Mouse (Mus musculus): ENCODE measurements around the gene Ptchd1. TPM values are rescaled to one million over a fixed set of nuclear protein-coding genes. Genes with fewer than 3 reads are reported as not detected.

Ptchd1 gene
- total RNA-seq (2017): not detected in 2 replicates

DNA sequence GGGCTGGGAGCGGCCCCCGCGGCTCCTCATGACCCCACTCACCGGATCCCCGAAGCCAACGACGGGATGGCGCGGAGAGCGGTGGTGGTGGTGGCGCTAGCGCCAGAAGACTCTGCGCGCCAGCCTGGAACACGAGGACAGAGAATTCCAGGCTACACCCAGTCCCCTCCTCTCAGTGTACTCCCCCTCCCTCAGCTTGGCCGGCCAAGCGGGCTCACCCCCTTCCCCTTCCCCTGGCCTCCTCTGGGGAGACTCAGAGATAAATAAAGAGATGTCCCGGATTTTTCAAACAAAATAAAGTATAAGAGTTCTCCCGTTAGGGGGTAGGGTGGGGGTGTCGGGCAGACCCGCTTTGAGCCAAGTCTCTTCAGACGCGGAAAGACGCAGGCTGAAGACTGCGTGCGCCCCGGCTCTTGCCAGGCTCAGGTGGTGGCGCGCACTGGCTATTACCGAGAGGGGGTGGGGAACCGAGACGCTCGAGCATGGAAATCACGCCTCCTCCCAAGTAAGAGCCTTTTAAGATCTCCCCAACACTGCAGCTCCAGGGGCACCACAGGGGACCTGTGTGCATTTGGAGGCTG lies at the start of gene Ptchd1:
Gene Ptchd1 (minus strand): TSS at position 114 of the 581 bp plus-strand sequence.
- 0 out of 4 replicates have a peak, but pooled peaks of 1 of the 2 experiments have one; percentile 8 for ATAC-seq (replicated peaks in 1 of 2; ENCODE audit: insufficient read depth in 1 of 2, low FRiP score in 2 of 2, low TSS enrichment in 1 of 2, low read depth in 1 of 2, poor library complexity in 2 of 2, severe bottlenecking in 2 of 2)

DNA sequence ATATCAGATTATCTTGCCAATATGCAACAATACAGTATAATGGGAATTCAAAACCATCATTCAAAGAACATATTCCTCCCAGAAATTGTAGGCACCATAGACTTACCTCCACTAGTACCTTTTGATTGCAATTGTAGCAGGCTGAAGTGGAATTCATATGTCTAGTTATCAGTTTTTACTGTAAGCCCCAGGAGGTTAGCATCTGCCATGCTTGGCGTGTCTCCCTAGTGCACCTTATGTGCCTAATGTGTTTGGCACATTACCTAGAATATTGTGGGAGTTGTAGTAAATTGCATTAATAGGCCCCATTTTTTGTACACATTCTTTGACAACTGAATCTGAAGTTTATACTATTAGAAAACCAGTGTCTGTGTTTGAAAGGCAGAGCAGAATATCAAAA lies 34.4 kb upstream of the Ptchd1 start:
- no peak for ATAC-seq (replicated peaks in 1 of 2; ENCODE audit: insufficient read depth in 1 of 2, low FRiP score in 2 of 2, low TSS enrichment in 1 of 2, low read depth in 1 of 2, poor library complexity in 2 of 2, severe bottlenecking in 2 of 2)

DNA sequence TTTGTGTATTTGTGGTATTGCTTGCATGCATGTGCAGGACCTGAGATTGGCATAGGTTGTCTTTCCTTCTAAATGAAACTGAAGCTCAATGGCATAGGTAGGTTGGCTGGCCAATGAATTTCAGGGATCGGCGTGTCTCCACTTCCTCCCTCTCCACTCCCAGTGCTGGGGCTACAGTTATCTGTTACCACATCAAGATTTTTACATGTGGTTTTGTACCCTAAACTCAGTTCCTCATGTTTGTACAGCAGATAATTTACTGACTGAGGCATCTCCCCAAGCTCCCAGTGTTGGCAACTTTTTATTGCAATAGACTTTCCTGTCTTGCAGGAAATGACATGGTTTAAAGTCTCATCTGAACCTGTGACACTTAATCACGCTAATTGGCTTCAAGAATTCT lies 22.4 kb upstream of the Ptchd1 start:
- ATAC-seq (replicated peaks in 1 of 2; ENCODE audit: insufficient read depth in 1 of 2, low FRiP score in 2 of 2, low TSS enrichment in 1 of 2, low read depth in 1 of 2, poor library complexity in 2 of 2, severe bottlenecking in 2 of 2): peak; percentile 45 to 65; a peak in 2 of 4 replicates

DNA sequence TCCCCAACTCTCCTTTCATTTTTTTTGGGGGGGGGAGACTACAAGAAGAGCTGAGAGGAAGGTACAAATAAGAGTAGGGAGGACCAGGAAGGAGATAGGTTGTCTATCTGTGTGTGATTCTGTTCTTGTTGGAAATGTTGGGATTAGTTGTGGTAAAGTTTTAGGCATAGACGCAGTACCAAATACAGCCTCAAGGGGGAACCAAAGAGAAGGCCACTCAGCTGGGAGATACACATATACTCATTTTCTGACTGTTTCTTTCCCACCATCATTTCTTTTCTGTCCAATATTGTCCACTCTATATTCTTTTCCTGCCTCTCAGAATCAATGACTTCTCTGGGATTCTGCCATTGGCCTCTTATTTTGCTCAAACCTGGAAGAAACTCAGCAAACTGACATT lies 20.4 kb upstream of the Ptchd1 start:
- 0 out of 4 replicates have a peak, but pooled peaks of 1 of the 2 experiments have one; percentile 49 for ATAC-seq (replicated peaks in 1 of 2; ENCODE audit: insufficient read depth in 1 of 2, low FRiP score in 2 of 2, low TSS enrichment in 1 of 2, low read depth in 1 of 2, poor library complexity in 2 of 2, severe bottlenecking in 2 of 2)

DNA sequence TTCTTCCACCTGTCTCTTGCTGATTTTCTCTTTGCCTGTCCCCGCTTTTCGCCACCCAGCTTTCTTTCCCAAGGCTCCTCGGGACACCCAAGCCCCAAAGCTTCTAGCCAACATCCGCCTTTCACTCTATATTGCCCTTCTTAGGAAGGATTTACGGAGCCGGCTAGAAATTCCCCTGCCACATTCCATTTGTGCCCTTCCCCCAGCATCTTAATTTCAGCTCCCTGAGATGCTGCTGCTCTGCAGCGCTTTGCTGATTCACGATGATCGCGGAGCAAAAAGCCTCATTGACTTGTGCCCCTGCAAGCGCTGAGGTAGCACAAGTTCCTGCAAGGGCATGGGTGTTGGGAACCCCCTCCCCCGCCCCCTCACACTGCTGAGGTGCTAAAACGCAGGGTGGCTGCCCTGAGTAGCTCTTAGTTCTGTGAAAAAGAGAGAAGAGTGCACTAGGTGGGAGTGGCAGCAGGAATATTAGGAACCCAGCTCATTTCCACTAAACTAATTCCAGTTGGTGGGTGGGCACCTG lies 2.1 kb upstream of the Ptchd1 start:
- ATAC-seq (replicated peaks in 1 of 2; ENCODE audit: insufficient read depth in 1 of 2, low FRiP score in 2 of 2, low TSS enrichment in 1 of 2, low read depth in 1 of 2, poor library complexity in 2 of 2, severe bottlenecking in 2 of 2): peak in 1 of 2 experiments; percentile 18; a peak in 1 of 4 replicates

DNA sequence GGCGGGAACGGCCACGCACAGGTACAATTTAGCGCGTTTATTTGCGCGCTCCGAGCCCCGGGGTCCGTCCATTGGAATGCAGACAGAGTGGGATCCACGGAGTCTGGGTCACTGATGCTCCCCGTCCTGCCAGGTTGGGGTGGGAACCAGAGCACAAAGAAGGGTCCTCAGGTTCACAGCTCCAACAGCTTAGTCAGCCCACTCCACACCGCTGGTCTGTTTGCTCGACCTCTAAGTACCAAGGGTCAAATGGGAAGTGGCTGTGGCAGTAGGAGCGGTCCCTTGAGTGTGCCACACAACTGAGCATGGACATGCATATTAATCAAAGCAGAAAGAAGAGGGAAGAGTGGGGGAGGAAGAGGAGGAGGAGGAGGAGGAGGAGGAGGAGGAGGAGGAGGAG lies 1.3 kb upstream of the Ptchd1 start:
- no peak for ATAC-seq (replicated peaks in 1 of 2; ENCODE audit: insufficient read depth in 1 of 2, low FRiP score in 2 of 2, low TSS enrichment in 1 of 2, low read depth in 1 of 2, poor library complexity in 2 of 2, severe bottlenecking in 2 of 2)

DNA sequence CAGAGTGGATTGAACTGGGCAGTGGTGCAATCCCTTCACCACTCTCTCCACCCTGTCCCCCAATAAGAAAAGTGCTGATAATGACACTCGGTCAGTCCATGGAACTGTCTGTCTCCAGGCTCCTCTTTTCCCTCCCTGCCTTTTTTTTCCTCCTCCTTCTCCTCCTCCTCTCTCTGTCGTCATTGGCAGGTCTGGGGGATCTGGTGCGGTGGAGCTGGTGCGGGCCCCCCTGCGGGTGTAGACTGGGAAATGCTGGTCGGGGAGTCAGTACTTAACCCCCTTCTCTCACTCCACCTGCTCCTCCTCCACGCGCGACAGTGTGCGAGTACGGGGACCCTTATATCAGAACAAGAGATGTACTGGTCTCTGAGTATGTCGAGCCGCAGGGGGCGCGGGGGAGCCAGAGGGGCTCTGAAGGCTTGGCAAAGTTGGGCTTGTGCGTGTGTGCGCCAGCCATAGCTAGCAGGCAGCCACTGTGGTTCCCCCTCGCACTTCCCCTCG lies 777 bp upstream of the Ptchd1 start, which contains the start of gene Gm15155:
Gene Gm15155 (plus strand): TSS at position 401 of the 501 bp plus-strand sequence.
- 0 out of 4 replicates have a peak, but pooled peaks have one; percentile 10 to 11 for ATAC-seq (replicated peaks in 1 of 2; ENCODE audit: insufficient read depth in 1 of 2, low FRiP score in 2 of 2, low TSS enrichment in 1 of 2, low read depth in 1 of 2, poor library complexity in 2 of 2, severe bottlenecking in 2 of 2)

DNA sequence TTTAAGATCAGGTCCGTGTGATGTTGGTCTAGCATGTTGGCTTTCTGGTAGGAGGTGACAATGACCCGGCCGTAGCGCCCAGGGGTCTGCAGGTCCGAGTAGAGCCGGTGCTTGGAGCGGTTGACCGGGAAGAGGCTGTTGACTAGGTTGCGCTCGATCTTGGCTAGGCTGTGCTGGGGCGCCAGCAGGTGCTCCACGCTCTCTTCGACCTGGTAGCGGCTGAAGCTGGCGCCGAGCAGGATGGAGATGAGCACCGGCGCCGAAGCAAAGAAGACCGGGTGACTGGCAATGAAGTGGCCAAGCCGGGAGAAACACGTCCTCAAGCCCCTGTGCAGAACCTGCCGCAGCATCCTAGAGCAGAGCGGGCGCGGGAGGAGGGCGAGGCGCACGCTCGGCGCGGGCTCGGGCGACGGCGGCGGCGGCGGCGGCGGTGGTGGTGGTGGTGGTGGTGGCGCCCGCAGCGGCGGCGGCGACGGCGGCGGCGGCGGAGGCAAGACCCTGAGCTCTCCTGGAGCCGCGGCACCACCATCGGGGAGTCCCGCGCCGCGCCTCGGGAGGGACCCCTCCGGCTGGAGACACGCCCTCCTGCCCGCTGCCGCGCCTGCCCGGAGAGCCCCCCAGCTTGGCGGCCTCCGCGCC lies 534 bp downstream of the Ptchd1 start:
- ATAC-seq (replicated peaks in 1 of 2; ENCODE audit: insufficient read depth in 1 of 2, low FRiP score in 2 of 2, low TSS enrichment in 1 of 2, low read depth in 1 of 2, poor library complexity in 2 of 2, severe bottlenecking in 2 of 2): 0 out of 4 replicates have a peak, but pooled peaks of 1 of the 2 experiments have one; percentile 18

DNA sequence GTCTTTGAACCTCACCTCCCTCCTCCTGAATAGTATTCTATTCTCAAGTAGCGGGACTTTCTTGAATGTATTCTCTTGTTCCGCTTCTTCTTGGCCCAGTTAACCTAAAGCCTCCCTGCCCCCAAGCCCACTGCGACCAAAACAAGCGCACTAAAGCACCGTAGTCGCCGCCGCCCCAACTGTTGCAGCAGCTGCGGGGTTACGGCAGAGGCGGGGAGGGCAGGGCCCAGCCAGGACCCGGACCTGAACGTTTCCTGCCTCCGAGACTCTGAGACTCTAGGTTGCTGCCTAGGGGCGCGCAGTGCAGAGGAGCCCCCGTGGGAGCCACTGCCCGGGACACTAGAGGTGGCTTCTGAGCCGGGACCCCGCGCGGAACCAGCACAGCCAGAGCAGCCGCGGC lies 1.1 kb downstream of the Ptchd1 start:
- peak; percentile 50 to 51; a peak in 3 of 4 replicates for ATAC-seq (replicated peaks in 1 of 2; ENCODE audit: insufficient read depth in 1 of 2, low FRiP score in 2 of 2, low TSS enrichment in 1 of 2, low read depth in 1 of 2, poor library complexity in 2 of 2, severe bottlenecking in 2 of 2)

DNA sequence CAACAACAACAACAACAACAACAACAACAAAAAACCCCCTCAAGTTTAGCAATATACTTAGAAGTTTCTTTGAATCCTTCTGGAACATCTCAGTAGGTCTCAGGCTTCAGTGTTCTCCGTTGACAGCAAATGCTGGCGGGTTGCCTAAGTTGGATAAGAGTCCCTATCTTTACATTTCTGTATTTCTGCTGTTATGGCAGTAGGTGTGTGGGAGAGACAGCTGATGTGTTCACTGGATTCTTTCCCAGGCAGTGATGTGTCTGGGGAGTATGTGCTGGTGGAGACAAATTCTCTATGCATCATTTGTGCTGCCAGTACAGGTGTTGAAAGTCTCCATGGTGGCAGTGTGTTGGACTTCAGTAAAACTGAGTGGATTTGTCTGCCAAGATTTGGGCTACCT lies 22.4 kb downstream of the Ptchd1 start:
- ATAC-seq (replicated peaks in 1 of 2; ENCODE audit: insufficient read depth in 1 of 2, low FRiP score in 2 of 2, low TSS enrichment in 1 of 2, low read depth in 1 of 2, poor library complexity in 2 of 2, severe bottlenecking in 2 of 2): no peak

DNA sequence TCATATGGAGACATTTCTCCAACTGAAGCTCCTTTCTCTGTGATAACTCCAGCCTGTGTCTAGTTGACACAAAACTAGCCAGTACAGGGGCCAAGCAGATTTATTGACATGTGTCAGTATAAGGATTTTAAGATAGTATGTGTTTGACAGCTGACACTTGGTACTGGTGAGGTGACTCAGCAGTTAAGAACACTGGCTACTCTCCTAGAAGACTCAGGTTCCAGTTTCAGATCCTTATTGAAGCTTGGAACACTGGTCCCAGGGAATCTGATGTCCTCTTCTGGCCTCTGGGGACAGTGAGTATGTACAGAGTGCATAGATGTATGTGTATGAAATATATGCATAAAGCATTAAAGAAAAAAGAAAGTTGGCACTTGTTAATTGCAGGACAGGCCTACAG lies 27.2 kb downstream of the Ptchd1 start:
- ATAC-seq (replicated peaks in 1 of 2; ENCODE audit: insufficient read depth in 1 of 2, low FRiP score in 2 of 2, low TSS enrichment in 1 of 2, low read depth in 1 of 2, poor library complexity in 2 of 2, severe bottlenecking in 2 of 2): no peak

DNA sequence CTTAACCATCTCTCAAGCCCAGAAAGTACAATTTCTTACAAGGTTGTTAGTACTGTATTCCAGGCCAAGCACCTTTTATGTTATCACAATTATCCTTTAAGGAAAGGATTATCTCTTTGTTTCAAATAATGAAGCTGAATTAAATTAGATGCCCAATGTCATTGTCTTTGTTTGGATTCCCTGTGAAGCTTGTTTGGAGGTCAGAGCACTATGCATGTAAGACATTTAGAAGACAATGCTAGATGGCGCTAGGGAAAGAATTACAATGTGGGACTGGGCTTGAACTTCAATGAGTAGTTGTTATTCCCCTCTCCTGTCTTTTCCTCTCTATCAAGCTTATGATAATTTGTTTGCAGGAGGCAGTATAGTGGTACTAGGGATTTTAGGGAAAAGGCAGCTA lies 28.9 kb downstream of the Ptchd1 start:
- no peak for ATAC-seq (replicated peaks in 1 of 2; ENCODE audit: insufficient read depth in 1 of 2, low FRiP score in 2 of 2, low TSS enrichment in 1 of 2, low read depth in 1 of 2, poor library complexity in 2 of 2, severe bottlenecking in 2 of 2)

DNA sequence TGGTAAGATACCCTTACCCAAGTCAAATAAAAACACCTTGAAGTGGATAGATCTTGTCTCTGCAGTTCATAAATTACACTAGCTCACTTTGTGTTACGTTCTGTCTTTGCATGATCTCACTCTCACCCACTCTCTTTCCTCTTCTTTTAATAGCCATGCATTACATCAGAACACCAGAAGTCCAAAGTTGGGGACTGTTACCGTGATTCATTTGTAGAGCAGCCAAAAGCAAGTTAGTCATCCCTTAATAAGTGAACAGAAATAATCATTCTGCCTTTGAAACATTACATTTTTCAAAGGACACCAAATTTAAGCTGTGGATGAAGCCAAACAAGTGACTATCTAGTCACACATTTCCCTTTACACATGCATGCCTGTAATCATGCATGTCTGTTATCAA lies 31.1 kb downstream of the Ptchd1 start:
- no peak for ATAC-seq (replicated peaks in 1 of 2; ENCODE audit: insufficient read depth in 1 of 2, low FRiP score in 2 of 2, low TSS enrichment in 1 of 2, low read depth in 1 of 2, poor library complexity in 2 of 2, severe bottlenecking in 2 of 2)

DNA sequence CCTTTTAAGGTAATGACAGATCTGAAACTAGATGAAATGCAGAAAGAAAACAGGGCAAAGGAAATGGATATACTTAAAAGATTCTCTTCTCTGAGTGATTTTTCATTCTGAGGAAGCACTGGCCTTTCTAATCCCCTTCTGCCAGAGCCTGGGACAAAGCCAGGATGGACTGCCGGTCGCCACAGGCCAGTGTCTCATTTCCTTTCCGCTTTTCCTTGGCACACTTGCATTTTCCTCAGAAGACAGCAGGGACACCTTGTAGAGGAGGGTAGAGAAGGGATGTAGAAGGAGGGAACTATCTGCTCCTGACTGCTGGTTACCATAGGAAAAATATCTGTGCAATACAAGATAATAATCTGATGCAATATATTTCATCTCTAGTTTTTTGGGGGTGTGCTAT lies 32.1 kb downstream of the Ptchd1 start:
- no peak for ATAC-seq (replicated peaks in 1 of 2; ENCODE audit: insufficient read depth in 1 of 2, low FRiP score in 2 of 2, low TSS enrichment in 1 of 2, low read depth in 1 of 2, poor library complexity in 2 of 2, severe bottlenecking in 2 of 2)

DNA sequence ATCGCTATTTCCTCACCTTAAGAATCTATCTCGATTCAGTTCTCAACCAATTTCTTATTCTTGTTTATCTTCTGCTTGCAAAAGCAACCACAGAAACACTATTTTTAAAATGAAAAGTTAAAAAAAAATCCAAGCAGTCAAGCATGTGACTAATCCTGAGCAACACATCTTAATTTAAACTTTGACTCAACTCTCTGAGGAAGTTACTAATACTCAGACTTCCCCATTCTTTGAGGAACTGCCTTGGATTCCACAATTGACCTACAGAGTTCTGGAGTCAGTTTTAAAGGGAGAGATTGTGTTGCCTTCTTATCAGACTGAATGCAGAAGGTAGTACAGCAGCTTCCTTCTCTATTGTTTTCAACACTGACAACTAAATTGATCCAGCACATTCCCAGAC lies 39.0 kb downstream of the Ptchd1 start:
- ATAC-seq (replicated peaks in 1 of 2; ENCODE audit: insufficient read depth in 1 of 2, low FRiP score in 2 of 2, low TSS enrichment in 1 of 2, low read depth in 1 of 2, poor library complexity in 2 of 2, severe bottlenecking in 2 of 2): peak; percentile 76 to 84

DNA sequence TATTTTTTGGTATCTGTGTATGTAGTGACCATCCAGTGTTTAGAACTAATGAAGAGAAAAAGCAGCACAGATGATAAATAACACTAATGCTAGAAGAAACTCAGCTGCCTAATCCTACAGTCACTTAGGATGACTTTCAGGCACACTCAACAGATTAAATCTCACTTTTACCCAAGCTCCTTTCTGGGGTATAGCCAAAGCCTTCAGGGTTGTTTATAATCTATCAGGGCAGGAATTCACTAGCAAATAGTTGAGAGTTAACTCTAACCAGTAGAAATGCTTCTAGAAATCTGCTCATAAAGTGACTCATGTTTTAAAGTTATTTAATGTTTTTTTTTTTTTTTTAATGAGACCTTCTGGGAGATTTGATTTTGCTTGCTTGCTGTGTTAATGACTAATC lies 43.8 kb downstream of the Ptchd1 start:
- ATAC-seq (replicated peaks in 1 of 2; ENCODE audit: insufficient read depth in 1 of 2, low FRiP score in 2 of 2, low TSS enrichment in 1 of 2, low read depth in 1 of 2, poor library complexity in 2 of 2, severe bottlenecking in 2 of 2): no peak

DNA sequence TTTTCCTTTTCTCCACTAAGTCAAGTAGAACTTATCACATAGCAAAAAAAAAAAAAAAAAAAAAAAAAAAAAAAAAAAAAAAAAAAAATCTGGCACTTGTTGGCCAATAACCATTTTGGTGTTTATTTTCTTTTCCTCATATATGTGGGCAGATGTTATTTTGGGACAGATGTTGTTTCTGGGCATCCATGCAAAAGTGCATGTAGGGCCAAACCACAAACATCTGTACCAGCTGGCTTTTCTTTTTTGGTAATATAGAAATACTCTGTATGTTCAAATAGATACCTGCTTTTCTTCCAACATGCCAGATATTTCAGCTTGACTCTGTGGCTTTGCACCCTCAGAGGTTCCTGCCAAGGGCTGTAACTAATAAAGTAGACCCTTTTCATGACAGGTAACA lies 51.2 kb downstream of the Ptchd1 start:
- ATAC-seq (replicated peaks in 1 of 2; ENCODE audit: insufficient read depth in 1 of 2, low FRiP score in 2 of 2, low TSS enrichment in 1 of 2, low read depth in 1 of 2, poor library complexity in 2 of 2, severe bottlenecking in 2 of 2): no peak

DNA sequence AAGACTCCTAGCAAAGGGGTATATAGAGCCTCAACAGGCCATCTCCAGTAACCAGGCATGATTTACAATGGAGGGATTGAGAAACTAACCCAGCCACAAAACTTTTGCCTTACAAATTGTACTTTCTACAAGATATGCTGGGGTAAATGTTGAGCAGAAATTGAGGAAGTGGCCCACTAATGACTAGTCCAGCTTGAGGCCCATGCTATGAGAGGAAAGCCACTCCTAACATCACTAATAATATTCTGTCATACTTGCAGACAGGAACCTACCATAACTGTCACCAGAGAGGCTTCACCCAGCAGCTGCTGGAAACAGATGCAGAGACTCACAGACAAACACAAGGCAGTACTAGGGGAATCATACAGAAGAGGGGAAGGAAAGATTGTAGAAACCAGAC lies 79.8 kb downstream of the Ptchd1 start:
- ATAC-seq (replicated peaks in 1 of 2; ENCODE audit: insufficient read depth in 1 of 2, low FRiP score in 2 of 2, low TSS enrichment in 1 of 2, low read depth in 1 of 2, poor library complexity in 2 of 2, severe bottlenecking in 2 of 2): no peak
